Mouse (Mus musculus) thymus, postnatal 36 days (tissue): ENCODE measurements around the gene Artn.

Experiments
- DNase-seq, 2 experiments: peaks; one replicate each; pipeline ENCODE4 v3.0.0; 2022; ENCODE audit warnings: mixed read lengths in 2 of 2

Gene Artn

DNA sequence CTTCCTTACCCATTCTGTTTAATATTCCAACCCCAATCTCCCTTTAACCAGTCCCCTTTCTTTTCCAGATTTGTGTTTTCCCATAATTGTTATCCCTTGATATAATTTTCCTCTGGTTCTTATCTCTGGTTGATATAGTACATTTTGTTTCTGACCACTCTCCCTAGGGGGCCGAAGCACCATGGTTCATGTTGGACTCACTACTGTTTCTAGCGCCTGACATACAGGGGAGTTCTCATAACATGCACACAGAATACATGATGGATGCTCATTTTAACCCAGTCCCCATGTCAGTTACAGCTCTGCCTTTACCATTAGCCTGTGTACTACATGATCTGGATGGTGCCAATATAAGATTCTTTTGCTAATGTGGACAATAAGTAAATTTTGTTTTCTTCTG is 41.6 kb downstream of the Artn start:
- DNase-seq = no peak

DNA sequence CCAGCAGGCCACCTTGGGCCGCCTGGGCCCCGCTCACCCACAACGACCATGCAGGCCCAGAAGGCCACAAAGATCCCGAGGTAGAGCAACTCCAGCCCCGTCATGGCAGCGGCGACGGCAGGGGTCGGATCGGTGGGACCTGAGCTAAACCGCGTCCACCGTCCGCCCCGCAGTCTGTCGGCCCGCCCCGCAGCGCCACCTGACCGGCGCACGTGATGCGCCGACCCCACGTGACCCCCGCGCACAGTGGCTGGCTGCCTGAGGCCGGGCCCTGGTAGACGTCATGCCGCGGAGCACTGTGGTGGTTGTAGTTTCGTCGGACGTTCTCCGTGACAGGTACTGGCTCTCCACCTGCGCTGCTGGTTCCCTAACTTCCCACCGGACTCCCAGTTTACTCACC is 42.4 kb downstream of the Artn start, which contains the start of gene Atp6v0b:
Atp6v0b (minus strand) TSS at position 201 of the 400 bp plus-strand sequence.
- peak; percentile 90 to 93 for DNase-seq

DNA sequence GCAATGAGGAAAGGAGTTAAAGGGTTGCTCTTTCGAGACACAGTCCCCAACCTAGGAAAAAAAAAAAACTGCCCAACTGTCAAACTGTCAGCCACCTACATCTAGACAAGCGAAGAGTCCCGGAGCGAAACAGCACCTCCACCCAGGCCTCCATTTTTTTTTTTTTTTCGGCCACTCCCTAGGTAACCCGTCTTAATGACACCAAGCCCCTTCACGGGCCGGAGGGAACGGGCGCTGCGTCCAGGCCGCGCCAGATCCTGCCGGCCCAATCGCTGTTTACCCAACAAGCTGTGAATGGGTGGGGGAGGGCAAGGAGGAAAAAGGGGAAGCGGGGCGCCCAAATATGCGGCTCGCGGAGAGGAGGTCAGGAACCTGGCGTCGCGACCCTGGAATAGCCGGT is 42.9 kb downstream of the Artn start:
- no peak for DNase-seq

DNA sequence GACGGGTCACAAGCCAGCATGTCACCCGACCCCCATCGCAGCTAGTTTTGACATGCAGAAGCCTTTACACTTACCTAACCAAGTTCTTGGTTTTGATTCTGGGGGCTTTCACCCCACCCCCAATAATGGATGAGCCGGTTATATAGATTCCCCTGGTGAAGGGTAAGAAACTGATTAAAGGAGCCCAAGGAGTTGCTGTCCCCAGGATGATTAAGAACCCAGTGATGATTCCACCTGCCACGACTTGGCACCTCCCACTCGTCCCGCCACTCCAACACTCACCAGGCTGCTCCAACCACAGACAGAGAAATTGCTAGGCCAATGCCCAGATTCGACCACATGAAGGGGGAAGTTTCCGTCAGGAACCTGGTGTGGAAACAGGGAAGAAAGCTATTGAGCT is 43.6 kb downstream of the Artn start:
- no peak for DNase-seq

DNA sequence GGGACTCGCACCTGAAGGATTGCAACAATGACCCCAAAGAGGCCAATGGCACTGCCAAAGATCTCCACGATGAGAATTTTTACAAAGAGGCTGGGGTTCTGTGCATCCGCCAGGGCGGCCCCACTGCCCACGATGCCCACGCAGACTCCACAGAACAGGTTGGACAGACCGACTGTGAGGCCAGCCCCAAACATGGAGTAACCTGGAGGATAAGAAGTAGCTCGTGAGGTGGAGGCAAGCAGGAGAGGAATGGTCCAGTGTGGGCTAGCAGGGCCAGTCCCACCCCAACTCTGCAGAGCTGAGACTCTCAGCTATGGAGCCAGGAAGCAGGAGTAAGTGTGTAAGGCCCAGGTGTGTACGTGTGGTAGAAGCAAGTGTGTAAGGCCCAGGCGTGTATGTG is 44.5 kb downstream of the Artn start:
- DNase-seq = no peak

DNA sequence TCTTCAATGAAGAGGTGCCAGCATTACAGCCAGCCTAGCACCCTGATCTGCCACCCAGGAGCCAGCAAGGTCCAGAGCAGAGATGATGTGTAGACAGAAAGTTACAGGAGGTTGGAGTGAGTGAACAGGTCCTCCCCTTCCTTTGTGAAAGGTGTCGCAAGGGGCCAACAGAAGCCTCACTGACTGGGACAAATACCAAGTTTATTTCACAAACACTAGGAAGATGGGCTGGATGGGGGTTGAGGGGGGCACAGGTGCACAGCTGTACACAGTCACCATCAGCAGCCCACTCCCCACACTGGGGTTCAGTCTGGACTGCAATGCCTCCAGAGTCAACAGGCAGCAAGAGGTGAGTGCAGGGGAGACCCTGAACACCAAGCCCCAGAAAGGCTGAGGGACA is 45.4 kb downstream of the Artn start:
- DNase-seq = no peak

DNA sequence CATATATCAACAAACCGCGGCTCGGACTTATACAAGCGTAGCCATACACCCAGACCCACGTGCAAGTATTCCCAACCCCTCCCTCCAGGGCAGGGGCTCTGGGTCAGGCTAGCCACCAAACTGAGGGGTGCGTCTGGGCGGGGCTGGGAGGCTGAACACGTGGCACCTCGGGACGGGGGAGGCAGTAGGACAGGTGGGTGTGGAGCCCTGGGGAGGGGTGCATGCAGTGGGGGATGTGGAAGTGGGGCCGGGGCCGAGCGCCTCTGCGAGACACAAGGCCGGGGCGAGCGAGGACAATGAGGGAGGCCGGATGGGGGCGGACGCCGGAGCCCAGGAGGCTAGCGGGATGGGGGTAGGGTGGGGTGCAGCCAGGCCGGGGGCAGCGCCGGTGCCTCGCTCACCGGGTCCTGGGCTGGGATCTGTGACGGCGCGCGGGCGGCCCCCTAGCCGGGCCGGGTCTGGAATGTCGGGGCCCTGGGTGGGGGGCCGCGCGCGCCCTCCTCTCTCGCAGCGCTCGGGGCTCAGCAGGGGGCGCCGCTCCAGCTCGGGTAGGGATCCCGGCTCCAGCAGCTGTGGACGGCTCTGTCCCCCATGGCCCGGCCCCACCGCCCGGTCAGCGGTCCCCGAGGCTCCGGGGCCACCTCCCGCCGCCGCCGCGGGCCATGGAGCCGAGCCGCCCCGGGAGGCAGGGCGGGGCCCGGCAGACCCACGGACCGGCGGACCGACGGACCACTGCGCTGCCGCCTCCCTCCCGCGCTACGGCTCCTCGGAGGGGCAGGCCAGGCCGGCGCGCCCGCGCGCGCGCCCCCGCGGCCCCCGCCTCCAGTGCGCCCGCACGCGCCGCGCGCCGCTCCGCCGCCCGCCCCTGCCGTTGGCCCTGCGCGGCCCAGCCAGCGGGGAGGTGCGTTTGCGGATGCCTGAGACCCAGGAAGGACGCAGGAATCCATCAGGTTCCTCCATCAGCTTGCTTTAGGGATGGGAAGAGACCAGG is 46.6 kb downstream of the Artn start, which contains the start of gene B4galt2:
B4galt2 (minus strand) TSS at position 787 of the 991 bp plus-strand sequence.
- peak in 1 of 2 experiments; percentile 41 for DNase-seq

DNA sequence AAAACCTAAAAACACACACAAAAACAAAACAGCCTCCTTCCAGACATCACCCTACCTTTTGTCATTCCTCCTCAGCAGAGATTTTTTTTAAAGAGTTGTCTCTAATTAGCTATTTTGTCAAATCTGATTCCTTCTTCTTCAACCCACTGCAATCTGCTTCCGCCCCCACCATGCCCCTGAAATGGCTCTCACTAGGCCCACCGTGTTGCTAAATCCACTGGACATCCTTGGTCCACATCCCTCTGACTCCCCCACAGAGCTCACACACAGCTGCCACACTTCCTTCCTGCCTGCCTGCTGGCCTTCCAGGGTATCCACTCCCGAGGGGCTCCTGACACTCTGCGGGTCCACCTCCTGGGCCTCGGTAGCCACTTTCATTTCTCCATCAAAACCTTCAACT is 50.9 kb downstream of the Artn start:
- DNase-seq = no peak

DNA sequence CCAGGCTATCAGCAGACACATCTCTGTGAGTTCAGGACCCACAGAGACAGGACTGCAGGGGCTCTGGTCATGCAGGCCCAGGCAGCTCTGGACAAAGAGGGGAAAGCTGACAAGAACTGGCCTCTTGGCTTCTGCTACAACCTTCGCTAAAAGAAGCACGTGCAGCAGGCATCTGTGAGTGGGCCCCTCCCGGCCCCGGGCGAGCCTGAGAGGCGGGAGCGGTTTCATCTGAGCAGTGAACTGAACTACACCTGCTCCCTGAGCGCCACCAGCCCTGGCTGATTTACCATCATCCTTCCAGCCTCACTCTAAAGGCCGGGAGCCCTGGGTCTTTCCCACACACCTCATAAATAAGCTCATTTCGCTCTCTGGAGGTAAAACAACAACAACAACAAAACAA is 51.3 kb downstream of the Artn start:
- DNase-seq = peak; percentile 71 to 75
